Mouse (Mus musculus) lung, adult 2 months (tissue): ENCODE results near the gene Tfpt. TPM values are rescaled to one million over a fixed set of nuclear protein-coding genes. Genes with fewer than 3 reads are reported as not detected.

ENCODE experiments used
- DNase-seq: peaks from one replicate; pipeline ENCODE4 v3.0.0; 2022
- H3K4me1 ChIP-seq: fragments of 200-500 bp; 2 replicates; pipeline ENCODE4 v1.6.1; 2011; ENCODE audit warnings: low read length; ENCODE audit not compliant: control insufficient read depth, insufficient read depth
- H3K4me3 ChIP-seq: fragments of 200-500 bp; replicated peaks from 2 replicates; pipeline ENCODE3; 2011; ENCODE audit warnings: low read depth, mild to moderate bottlenecking, control low read depth, low read length; ENCODE audit errors: extremely low read depth
- CTCF ChIP-seq: fragments of 200-500 bp; IDR thresholded peaks from 2 replicates; pipeline ENCODE4 v1.5.1; 2011; ENCODE audit warnings: mild to moderate bottlenecking, low read length, control low read depth; ENCODE audit not compliant: insufficient read depth
- POLR2A ChIP-seq: fragments of 200-500 bp; IDR thresholded peaks from 2 replicates; pipeline ENCODE4 v1.6.1; 2011; ENCODE audit warnings: low read depth, mild to moderate bottlenecking, control low read depth, low read length, borderline replicate concordance; ENCODE audit errors: extremely low read depth
- WGBS: fragments of 180-500 bp; shearing (Covaris S2); methylation state at CpG from one replicate; pipeline ENCODE4 v1.1.7; 2018; 5-methylcytosine and 5-hydroxymethylcytosine counted together
- polyA plus RNA-seq: library from polyadenylated mRNA; depleted of rRNA; stranded (reverse); fragments of >200 nt; gene quantifications from 2 replicates; pipeline ENCODE4 v1.2.3, GENCODE M21; 2012

Tfpt gene
- polyA plus RNA-seq, 1 experiment = 8.2 TPM

- TF ChIP-seq CTCF = no peak
- TF ChIP-seq POLR2A = no peak
- H3K4me1 ChIP-seq = no peaks in the 10 kb centered on the region
- DNase-seq = no peak
- H3K4me3 ChIP-seq = no peak overlapping the region
- 73% methylated on average over 4 of the region's 4 CpGs for WGBS
Observed at GRCm38 (mm10) chr7:3656966-3657365, 27.2 kb upstream of the Tfpt start.

GRCm38 (mm10) chr7:3646641-3647040, 16.9 kb upstream of the Tfpt start:
- Histone ChIP-seq H3K4me1 (peaks cover 15% of the 10 kb centered on the region; the same call in 1 of the 2 replicates), H3K4me3 (no peak overlapping the region)
- WGBS = 50% methylated on average over 4 of the region's 4 CpGs
- DNase-seq = no peak
- no peak for TF ChIP-seq CTCF
- TF ChIP-seq POLR2A = no peak

- Histone ChIP-seq H3K4me1 (peaks cover 15% of the 10 kb centered on the region; the same call in 1 of the 2 replicates), H3K4me3 (peak overlapping the region; percentile 82)
- TF ChIP-seq CTCF = no peak
- no peak for TF ChIP-seq POLR2A
- no peak for DNase-seq
- 3% methylated on average over 9 of the region's 9 CpGs for WGBS
Observed at GRCm38 (mm10) chr7:3646188-3646587, 16.5 kb upstream of the Tfpt start.

GRCm38 (mm10) chr7:3645488-3646025, 15.8 kb upstream of the Tfpt start:
- under 1% methylated on average over 52 of the region's 58 CpGs for WGBS
- DNase-seq = peak; percentile 39

GRCm38 (mm10) chr7:3644672-3645487, 15.2 kb upstream of the Tfpt start, which contains the start of gene Cnot3:
Gene Cnot3, plus strand, starts transcription at chr7:3645268.
- 1% methylated on average over 55 of the region's 58 CpGs for WGBS
- Histone ChIP-seq H3K4me1 (peaks cover 15% of the 10 kb centered on the region; the same call in 1 of the 2 replicates), H3K4me3 (peak within 1 kb of the TSS; percentile 82)
- peak; percentile 95 for DNase-seq
- TF ChIP-seq POLR2A (peak; percentile 81; the same call in 1 of the 2 replicates), CTCF (no peak)

More at GRCm38 (mm10) chr7:3645488-3646025, 15.8 kb upstream of the Tfpt start:
- Histone ChIP-seq H3K4me1 (peaks cover 15% of the 10 kb centered on the region; the same call in 1 of the 2 replicates), H3K4me3 (peak overlapping the region; percentile 82)
- TF ChIP-seq CTCF (no peak), POLR2A (no peak)

GRCm38 (mm10) chr7:3644348-3644671, 14.6 kb upstream of the Tfpt start:
- Histone ChIP-seq H3K4me3 (peak overlapping the region; percentile 31), H3K4me1 (peaks cover 15% of the 10 kb centered on the region; the same call in 1 of the 2 replicates)
- DNase-seq = no peak
- TF ChIP-seq POLR2A (no peak), CTCF (no peak)
- under 1% methylated on average over 11 of the region's 11 CpGs for WGBS

- 16% methylated on average over 9 of the region's 9 CpGs for WGBS
- H3K4me1 ChIP-seq = peaks cover 15% of the 10 kb centered on the region; the same call in 1 of the 2 replicates
Observed at GRCm38 (mm10) chr7:3643843-3644242, 14.1 kb upstream of the Tfpt start.

GRCm38 (mm10) chr7:3643412-3643811, 13.7 kb upstream of the Tfpt start:
- peaks cover 15% of the 10 kb centered on the region; the same call in 1 of the 2 replicates for H3K4me1 ChIP-seq
- no peak overlapping the region for H3K4me3 ChIP-seq
- TF ChIP-seq CTCF = no peak
- no peak for TF ChIP-seq POLR2A
- WGBS = 61% methylated on average over 5 of the region's 5 CpGs
- DNase-seq = no peak

More at GRCm38 (mm10) chr7:3643843-3644242, 14.1 kb upstream of the Tfpt start:
- TF ChIP-seq POLR2A (no peak), CTCF (no peak)
- no peak for DNase-seq
- H3K4me3 ChIP-seq = no peak overlapping the region

- Histone ChIP-seq H3K4me3 (peak overlapping the region; percentile 94), H3K4me1 (peaks cover 14% of the 10 kb centered on the region)
- WGBS = 49% methylated on average over 3 of the region's 3 CpGs
- TF ChIP-seq CTCF (no peak), POLR2A (no peak)
- DNase-seq = no peak
Observed at GRCm38 (mm10) chr7:3630478-3630815, 718 bp upstream of the Tfpt start.

GRCm38 (mm10) chr7:3629030-3629429, 699 bp downstream of the Tfpt start:
- peak overlapping the region; percentile 94 for H3K4me3 ChIP-seq
- TF ChIP-seq POLR2A = no peak
- no peak for TF ChIP-seq CTCF
- no peak for DNase-seq
- H3K4me1 ChIP-seq = peaks cover 14% of the 10 kb centered on the region
- 28% methylated on average over 4 of the region's 4 CpGs for WGBS
